Mouse (Mus musculus) neural tube, embryonic 14.5 days (tissue): ENCODE results near the gene Pdzd2. TPM values are rescaled to one million over a fixed set of nuclear protein-coding genes. Genes with fewer than 3 reads are reported as not detected.

Source experiments
- ATAC-seq: fragments of 200-750 bp; cut with Nextera tagmentation; 2 replicates; pipeline ENCODE4 v1.8.0; 2017; ENCODE audit warnings: low read depth, mild to moderate bottlenecking, moderate TSS enrichment, moderate library complexity
- H3K27ac ChIP-seq: fragments of 300-500 bp; sonication (generic); 2 replicates; pipeline ENCODE4 v1.5.1; 2014; ENCODE audit warnings: low read depth, mild to moderate bottlenecking, control low read depth, low read length, moderate library complexity, mixed read lengths
- H3K27me3 ChIP-seq: fragments of 300-500 bp; sonication (generic); 2 replicates; pipeline ENCODE4 v1.6.1; 2014; ENCODE audit warnings: low read length; ENCODE audit not compliant: control insufficient read depth, insufficient read depth
- H3K36me3 ChIP-seq: fragments of 300-500 bp; sonication (generic); 2 replicates; pipeline ENCODE4 v1.6.1; 2014; ENCODE audit warnings: low read length, mixed read lengths; ENCODE audit not compliant: control insufficient read depth, insufficient read depth
- H3K4me1 ChIP-seq: fragments of 300-500 bp; sonication (generic); 2 replicates; pipeline ENCODE4 v1.6.1; 2014; ENCODE audit warnings: low read length; ENCODE audit not compliant: control insufficient read depth, insufficient read depth
- H3K4me2 ChIP-seq: fragments of 300-500 bp; sonication (generic); 2 replicates; pipeline ENCODE4 v1.6.1; 2014; ENCODE audit warnings: mild to moderate bottlenecking, low read depth, low read length, control low read depth
- H3K4me3 ChIP-seq: fragments of 300-500 bp; sonication (generic); 2 replicates; pipeline ENCODE4 v1.5.1; 2014; ENCODE audit warnings: low read depth, low read length, control low read depth, mixed read lengths
- H3K9ac ChIP-seq: fragments of 300-500 bp; sonication (generic); replicated peaks from 2 replicates; pipeline ENCODE4 v1.6.1; 2014; ENCODE audit warnings: low read depth, mild to moderate bottlenecking, control low read depth, low read length, mixed read lengths
- H3K9me3 ChIP-seq: fragments of 300-500 bp; sonication (generic); 2 replicates; pipeline ENCODE4 v1.6.1; 2016; ENCODE audit warnings: low read length; ENCODE audit not compliant: control insufficient read depth
- WGBS: fragments of 180-500 bp; shearing (Covaris S2); extraction: QIAGEN DNeasy Blood & Tissue Kit; methylation state at CpG from one replicate; pipeline ENCODE4 v1.1.7; 2014; 5-methylcytosine and 5-hydroxymethylcytosine counted together
- polyA plus RNA-seq: library from polyadenylated mRNA; unstranded; fragments of >200 nt; fragmentation: Nextera tagmentation; extraction: Ambion mirVana; gene quantifications from 2 replicates; pipeline ENCODE4 v1.2.1, GENCODE M21; 2014

The Pdzd2 gene
- polyA plus RNA-seq, 1 experiment from 2014 or later: 16.6 TPM

DNA sequence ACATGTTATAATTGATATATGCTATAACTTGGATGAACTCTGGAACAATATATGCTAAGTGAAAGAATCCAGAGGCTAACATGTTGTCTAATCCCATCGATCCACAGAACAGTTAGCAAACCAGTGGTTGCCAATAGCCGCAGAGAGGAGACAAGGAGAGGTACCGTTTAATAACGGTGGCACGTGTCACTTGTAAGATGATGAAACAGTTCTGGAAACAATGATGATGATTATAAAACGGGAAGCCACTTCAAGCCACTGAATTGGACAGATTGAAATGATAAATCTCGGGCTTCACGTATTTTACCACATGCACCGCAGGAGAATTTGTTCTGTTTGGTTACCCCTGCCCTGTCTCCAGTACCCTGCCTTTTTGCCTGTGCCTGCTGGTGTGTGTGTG lies 112.8 kb downstream of the Pdzd2 start:
- no peak overlapping the region for H3K27ac ChIP-seq
- H3K9me3 ChIP-seq: no peaks in the 10 kb centered on the region; the same call in 1 of the 2 replicates
- peaks cover 8% of the 10 kb centered on the region; the same call in 1 of the 2 replicates for H3K4me1 ChIP-seq
- WGBS: 85% methylated on average over 9 of the region's 9 CpGs
- H3K4me2 ChIP-seq: no peak overlapping the region
- no peaks in the 10 kb centered on the region for H3K27me3 ChIP-seq
- no peaks in the 10 kb centered on the region for H3K36me3 ChIP-seq
- H3K9ac ChIP-seq: no peak overlapping the region
- ATAC-seq: no peak
- no peak overlapping the region for H3K4me3 ChIP-seq

DNA sequence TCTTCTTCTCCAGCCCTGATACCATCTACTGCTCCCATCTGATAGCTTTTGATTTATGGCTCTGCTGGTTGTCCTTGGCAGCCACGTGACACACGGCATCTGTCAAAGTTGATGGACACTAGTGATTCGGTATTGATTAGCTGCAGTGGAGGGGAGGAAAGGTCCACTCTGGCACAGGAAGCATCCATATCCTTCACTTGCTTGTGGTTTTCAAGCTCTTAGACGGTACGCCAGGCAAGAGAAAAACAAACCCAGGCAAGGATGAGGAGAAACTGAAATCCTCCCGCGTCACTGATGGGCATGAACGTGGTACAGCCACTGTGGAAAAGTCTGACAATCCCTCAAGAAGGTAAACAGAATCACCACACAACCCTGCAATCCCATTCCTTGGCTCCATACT lies 113.6 kb downstream of the Pdzd2 start:
- H3K27ac ChIP-seq: no peak overlapping the region
- H3K9ac ChIP-seq: no peak overlapping the region
- ATAC-seq: no peak
- H3K27me3 ChIP-seq: no peaks in the 10 kb centered on the region
- peaks cover 8% of the 10 kb centered on the region; the same call in 1 of the 2 replicates for H3K4me1 ChIP-seq
- H3K36me3 ChIP-seq: no peaks in the 10 kb centered on the region
- no peak overlapping the region for H3K4me3 ChIP-seq
- no peaks in the 10 kb centered on the region; the same call in 1 of the 2 replicates for H3K9me3 ChIP-seq
- 72% methylated on average over 8 of the region's 8 CpGs for WGBS
- H3K4me2 ChIP-seq: no peak overlapping the region

DNA sequence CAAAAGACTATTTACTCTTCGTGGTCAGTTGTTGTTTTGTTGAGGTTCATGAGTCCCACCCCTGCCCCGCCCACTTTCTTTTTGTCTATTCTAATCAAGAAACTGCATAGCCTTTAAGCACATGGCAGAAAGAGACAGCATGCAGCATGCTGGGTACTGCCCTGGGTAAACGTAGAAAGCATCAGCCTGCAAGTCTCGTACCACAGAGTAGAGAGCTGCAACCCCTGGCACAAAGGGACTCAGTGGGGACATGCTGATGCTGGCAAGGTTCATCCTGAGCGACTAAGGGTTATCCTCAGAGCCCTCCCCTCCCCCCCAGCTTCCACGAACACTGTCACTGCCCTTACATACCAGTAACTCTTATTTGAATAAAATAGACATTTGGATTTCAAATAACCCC lies 114.2 kb downstream of the Pdzd2 start:
- no peaks in the 10 kb centered on the region; the same call in 1 of the 2 replicates for H3K9me3 ChIP-seq
- H3K4me2 ChIP-seq: no peak overlapping the region
- H3K36me3 ChIP-seq: no peaks in the 10 kb centered on the region
- H3K4me1 ChIP-seq: peaks cover 8% of the 10 kb centered on the region; the same call in 1 of the 2 replicates
- no peak overlapping the region for H3K27ac ChIP-seq
- ATAC-seq: 0 out of 2 replicates have a peak, but pooled peaks have one; percentile 24
- no peak overlapping the region for H3K4me3 ChIP-seq
- 39% methylated on average over 6 of the region's 6 CpGs for WGBS
- no peak overlapping the region for H3K9ac ChIP-seq
- H3K27me3 ChIP-seq: no peaks in the 10 kb centered on the region

DNA sequence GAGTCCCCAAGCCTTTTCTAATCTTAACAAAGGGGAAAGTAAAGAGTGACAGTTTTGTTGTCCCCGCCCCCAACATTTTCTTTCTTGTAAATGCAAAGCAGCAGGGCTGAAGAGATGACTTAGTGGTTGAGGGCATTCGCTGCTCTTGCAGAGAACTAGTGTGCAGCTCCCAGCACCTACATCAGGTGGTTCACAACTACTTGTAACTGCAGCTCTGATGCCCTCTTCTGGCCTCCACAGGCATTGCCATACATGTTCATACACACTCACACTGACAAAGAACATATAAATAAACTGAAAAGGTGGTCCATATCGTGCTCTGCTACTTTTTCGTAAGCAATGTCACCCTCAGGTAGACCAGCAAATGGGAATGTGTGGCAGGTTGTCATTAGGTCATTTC lies 116.2 kb downstream of the Pdzd2 start:
- no peak for ATAC-seq
- Histone ChIP-seq H3K9ac (no peak overlapping the region), H3K9me3 (no peaks in the 10 kb centered on the region; the same call in 1 of the 2 replicates), H3K4me3 (no peak overlapping the region), H3K27ac (no peak overlapping the region), H3K4me1 (peaks cover 8% of the 10 kb centered on the region; the same call in 1 of the 2 replicates), H3K4me2 (no peak overlapping the region), H3K36me3 (no peaks in the 10 kb centered on the region), H3K27me3 (no peaks in the 10 kb centered on the region)
- 94% methylated on average over 4 of the region's 4 CpGs for WGBS

DNA sequence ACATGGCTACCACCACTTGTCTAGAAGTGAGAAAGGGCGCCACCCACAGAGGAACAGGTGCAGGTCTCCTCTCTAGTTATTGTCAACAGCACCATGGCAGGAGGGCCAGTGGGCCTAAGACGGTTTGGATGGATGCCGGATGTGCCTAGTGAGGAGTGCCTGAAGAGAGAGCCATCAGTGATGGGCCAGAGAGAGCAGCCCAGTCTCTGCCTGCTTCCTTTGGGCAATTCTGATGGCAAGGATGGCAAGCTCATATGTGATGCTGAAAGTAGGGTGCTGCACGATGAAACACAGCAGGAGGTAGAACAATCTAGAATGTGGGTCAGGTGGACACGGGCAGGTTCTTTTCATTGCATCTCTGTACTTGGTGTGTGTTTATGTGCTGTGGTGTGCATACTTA lies 117.0 kb downstream of the Pdzd2 start:
- no peaks in the 10 kb centered on the region for H3K36me3 ChIP-seq
- no peak for ATAC-seq
- WGBS: 88% methylated on average over 5 of the region's 5 CpGs

DNA sequence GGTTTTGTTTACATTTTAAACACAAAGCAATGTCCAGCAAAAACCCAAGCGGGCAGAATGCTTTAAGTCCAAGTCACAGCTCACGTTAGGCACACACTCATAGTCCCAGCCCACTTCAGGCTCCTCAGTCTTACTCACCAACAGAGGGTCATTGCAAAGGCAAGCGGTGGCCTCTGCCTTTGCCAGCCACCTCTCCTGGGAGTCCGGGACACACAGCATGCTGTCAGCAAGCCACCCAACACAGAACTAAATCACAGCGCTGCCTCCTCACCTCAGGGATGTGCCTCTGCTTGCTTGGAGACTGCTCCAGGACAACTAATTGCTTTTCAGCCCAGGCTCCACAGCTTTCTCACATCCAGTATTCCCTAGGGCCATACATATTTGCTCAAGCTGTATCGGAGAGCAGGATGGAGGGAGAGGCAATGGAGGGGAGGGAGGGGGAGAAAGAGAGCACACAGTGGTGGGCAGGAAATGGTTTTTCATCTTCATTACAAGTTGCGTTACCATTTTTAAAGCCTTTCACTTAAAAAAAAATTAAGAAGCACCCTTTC lies 117.6 kb downstream of the Pdzd2 start:
- H3K36me3 ChIP-seq: no peaks in the 10 kb centered on the region
- no peak overlapping the region for H3K4me3 ChIP-seq
- H3K9ac ChIP-seq: no peak overlapping the region
- H3K27ac ChIP-seq: no peak overlapping the region
- 50% methylated on average over 7 of the region's 7 CpGs for WGBS
- H3K4me1 ChIP-seq: peaks cover 7% of the 10 kb centered on the region; the same call in 1 of the 2 replicates
- no peak overlapping the region for H3K4me2 ChIP-seq
- no peaks in the 10 kb centered on the region for H3K27me3 ChIP-seq
- H3K9me3 ChIP-seq: no peaks in the 10 kb centered on the region; the same call in 1 of the 2 replicates
- peak; percentile 77 for ATAC-seq

More for the DNA sequence above, 117.0 kb downstream of the Pdzd2 start:
- Histone ChIP-seq H3K9ac (no peak overlapping the region), H3K9me3 (no peaks in the 10 kb centered on the region; the same call in 1 of the 2 replicates), H3K4me1 (peaks cover 8% of the 10 kb centered on the region; the same call in 1 of the 2 replicates), H3K4me2 (no peak overlapping the region), H3K4me3 (no peak overlapping the region), H3K27ac (no peak overlapping the region), H3K27me3 (no peaks in the 10 kb centered on the region)

DNA sequence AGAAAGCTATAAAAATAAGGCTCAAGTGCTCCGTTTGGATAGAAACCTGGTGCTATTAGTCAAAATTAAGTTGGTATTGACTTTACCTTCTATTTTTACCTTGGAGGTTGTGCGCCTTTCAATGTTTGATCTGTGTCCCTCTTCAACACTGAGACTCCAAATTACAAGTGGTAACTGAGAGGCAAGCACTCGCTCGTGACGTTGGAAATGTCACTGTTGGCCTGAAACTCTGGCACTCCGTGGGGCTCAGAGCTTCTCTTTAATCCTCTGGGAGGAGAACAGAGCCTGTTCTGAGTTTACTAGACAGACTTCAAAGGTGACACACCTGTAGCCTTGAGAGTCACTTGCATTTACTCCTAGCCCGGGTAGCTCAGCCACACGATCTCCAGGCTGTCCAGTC lies 120.5 kb downstream of the Pdzd2 start:
- no peak overlapping the region for H3K4me3 ChIP-seq
- H3K9ac ChIP-seq: no peak overlapping the region
- no peaks in the 10 kb centered on the region; the same call in 1 of the 2 replicates for H3K9me3 ChIP-seq
- no peak for ATAC-seq
- H3K4me2 ChIP-seq: no peak overlapping the region
- H3K4me1 ChIP-seq: no peaks in the 10 kb centered on the region
- no peaks in the 10 kb centered on the region for H3K36me3 ChIP-seq
- no peak overlapping the region for H3K27ac ChIP-seq
- 88% methylated on average over 8 of the region's 8 CpGs for WGBS
- H3K27me3 ChIP-seq: no peaks in the 10 kb centered on the region

DNA sequence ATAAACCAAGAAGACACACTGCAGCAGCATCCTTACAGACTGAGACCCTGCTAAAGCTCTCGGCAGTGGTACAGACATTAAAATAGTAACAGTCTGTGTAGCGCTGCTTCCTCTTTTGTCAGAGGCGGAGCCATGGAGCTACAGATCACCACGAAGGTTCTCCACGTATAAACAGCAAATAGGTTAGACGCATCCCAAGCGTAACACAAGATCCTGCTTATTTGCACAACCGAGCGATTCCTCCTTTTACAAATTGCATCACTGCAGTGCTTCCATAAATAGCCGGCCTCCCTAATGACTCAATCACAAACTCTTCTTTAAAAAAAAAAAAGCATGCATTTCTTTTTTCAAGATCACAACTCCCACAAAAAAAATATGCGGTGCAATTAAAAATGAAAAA lies 122.1 kb downstream of the Pdzd2 start:
- Histone ChIP-seq H3K4me2 (no peak overlapping the region), H3K36me3 (no peaks in the 10 kb centered on the region), H3K27ac (no peak overlapping the region), H3K27me3 (no peaks in the 10 kb centered on the region), H3K4me1 (no peaks in the 10 kb centered on the region), H3K4me3 (no peak overlapping the region), H3K9ac (no peak overlapping the region), H3K9me3 (no peaks in the 10 kb centered on the region)
- no peak for ATAC-seq
- 84% methylated on average over 11 of the region's 11 CpGs for WGBS

DNA sequence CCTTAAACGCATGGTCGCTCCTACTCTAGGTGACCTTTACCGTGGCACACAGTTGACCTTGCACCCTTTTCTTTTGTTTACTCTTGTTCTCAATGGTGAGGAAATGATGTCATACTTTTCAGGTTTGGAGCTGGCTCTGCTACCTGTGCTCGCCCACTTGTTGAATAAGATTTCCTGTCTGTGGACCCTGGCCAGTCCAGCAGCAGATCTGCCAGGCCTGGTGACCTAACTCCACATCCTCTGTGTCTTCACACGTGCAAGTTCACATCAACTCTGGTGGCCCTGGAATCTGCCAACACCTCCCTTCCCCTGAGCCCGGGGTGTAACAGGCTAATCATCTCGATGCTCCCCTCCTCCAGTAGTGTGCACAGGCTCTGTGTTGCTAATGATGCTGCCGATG lies 122.5 kb downstream of the Pdzd2 start:
- no peak for ATAC-seq
- Histone ChIP-seq H3K4me1 (no peaks in the 10 kb centered on the region), H3K36me3 (no peaks in the 10 kb centered on the region), H3K27me3 (no peaks in the 10 kb centered on the region), H3K9me3 (no peaks in the 10 kb centered on the region), H3K9ac (no peak overlapping the region), H3K4me2 (no peak overlapping the region), H3K27ac (no peak overlapping the region), H3K4me3 (no peak overlapping the region)
- 84% methylated on average over 8 of the region's 8 CpGs for WGBS
